Mouse (Mus musculus) liver, adult (tissue): ENCODE data around the gene Ssc4d.

Source experiments
- GATA4 ChIP-seq: IDR thresholded peaks from 2 replicates; pipeline ENCODE4 v1.6.1; 2014; ENCODE audit warnings: mild to moderate bottlenecking, low read length; ENCODE audit not compliant: insufficient replicate concordance

The Ssc4d gene

DNA sequence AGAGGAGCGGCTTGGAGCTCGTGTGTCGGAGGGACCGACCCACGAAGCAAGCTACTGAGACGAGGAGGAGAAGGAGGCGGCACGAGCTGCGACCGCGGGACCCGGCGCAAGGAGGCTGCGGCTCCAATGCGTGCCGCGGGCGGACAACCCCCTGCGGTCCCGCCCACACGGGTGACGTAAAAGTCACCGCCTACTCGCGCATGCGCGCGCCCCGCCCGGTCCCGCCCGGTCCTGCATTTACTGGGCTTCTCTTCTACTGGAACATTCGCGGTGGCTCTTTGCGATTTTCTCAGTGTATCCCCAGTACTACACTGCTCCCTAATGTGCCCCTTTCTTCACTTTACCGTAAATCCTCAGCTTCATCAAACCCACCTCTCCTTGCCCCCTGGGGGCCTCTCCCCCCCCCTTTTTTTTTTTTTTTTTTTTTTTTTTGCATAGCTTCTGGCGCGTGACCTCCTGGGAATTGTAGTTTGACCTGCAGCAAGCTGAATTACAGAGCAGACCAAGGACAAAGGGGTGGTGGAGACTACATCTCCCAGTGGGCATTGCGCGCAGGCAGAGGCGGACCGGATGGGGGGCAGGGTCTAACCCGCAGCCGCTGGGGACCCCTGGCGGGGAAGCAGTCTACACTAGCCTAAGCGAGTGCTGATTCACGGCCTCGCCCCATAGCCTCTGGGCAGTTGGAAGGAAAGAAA is 39.7 kb downstream of the Ssc4d start, which contains the start of gene Ywhag:
Gene Ywhag (minus strand): TSS at position 136 of the 695 bp plus-strand sequence.
- TF ChIP-seq GATA4, result peak; percentile 13; the same call in 1 of the 2 replicates

DNA sequence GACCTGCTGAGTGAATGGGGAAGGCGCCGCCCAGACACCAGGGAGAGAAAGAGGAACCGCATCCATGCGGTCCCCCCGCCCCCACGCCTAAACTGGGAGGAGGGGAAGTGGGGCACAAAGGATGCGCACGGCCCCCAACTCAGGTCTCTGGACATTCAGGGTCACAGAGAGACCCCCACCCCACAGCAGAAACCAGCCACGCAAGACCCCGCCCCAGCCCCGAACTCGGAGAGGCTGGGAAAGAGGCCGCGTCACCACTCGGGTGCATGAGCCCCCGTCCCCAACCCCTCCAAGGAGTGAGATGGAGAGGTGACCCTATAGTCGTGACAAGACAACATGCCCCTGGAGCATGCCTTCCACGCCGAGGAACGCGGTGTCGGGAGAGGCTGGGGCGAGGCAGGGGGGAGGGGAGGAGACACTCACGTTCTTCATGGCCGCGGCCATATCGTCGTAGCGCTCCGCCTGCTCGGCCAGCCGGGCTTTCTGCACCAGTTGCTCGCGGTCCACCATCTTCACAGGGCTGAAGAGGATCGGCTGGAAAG is 40.4 kb downstream of the Ssc4d start:
- TF ChIP-seq GATA4, result no peak; the same call in 1 of the 2 replicates

DNA sequence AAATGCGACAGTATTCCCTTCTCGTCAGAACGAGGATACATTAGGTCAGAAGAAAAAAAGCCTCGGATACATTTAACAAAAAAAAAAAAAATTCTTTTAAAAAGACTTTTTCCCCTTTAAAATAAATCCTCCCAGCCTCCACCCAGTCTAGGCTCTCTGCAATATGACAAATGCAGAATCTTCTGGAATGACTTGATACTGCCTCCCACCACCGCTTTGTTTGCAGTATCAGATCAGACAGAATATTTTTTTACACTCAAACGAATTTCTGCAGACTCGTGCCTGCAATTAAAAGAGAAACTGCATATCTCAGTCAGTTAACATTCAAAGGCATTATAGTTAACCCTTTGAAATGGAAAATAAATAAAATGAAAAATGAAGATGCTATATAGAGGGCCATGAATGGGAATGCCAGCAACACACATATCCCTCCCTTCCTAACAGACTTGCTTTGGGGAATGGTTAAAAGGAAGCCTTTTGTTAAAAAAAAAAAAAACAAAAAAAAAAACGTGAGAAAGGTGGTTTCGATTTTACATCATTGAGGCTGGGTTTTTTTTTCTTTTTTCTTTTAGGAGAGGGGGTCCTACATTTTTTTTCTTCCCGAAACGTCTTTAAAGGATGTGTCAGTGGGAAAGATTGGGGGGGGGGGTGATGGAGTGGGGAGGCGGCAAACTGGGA is 41.0 kb downstream of the Ssc4d start:
- no peak for TF ChIP-seq GATA4

DNA sequence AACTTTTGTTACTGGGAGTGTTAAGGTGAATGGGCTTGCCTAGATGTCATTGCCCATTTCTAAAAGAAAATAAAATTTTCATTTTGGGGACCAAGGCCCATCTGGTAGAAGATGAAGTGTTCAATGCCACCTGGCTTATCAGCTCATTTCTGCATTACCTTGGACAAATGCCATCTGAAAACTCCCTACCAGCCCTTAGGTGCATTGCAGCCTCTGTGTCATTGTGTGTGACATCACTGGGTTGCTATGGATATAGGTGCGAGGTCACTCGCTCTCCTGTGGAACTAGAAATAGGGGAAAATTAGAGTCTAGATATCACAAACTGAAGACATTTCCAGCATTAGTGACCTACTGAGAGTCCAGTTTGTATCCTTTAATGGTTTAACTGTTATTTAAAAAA is 42.0 kb downstream of the Ssc4d start:
- TF ChIP-seq GATA4, result no peak

DNA sequence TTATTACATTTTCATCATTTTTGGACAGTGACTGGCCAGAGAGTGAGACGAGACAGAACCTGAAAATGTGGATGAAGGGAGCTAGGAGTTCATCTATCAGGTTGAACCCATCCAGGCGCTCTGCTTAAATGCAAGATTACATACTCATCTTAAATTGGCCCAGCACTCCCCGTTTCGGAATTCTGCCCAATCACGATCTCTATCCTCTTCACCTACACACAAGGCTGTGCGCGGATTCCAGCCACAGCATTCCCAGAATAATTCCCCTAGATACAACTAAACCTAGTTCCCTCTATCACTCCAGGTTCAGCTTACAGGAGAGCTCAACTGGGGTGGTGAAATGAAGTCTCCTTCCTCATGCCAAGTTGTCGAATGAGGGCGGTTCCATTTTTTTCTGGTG is 42.8 kb downstream of the Ssc4d start:
- no peak for TF ChIP-seq GATA4

DNA sequence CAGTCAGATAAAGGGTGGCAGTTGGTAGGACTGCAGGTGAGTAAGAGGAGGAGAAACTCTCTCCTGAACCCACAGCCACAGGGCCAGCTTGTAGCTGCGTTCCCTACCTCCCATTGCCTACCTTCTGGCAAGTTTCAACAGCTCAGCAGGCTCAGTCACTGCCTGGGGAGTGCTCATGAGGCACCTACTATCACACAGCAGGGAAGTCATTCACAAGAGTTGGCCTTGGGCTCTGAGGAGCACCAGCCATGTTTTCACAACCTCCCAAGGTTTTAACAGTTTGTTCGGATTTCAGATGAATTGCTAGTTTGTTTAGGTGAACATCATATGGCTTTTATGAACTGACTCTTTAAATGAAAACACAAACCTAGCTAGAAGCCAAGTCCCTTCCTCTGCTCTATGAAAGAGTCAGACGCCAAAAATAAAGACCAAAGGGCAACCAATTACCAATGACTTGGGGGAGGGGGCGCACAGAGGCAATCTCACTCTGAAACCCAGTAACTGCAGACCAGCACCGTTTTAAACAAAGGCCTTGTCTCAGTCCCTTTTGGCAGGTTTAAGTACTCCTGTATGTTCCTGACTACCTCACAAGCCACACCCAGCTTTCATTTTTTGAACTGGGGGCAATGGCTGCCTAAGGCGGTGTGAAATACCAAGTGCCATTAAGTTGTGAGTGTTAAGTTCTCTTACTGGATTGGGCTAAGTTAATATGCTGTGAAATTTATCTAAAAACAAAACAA is 44.5 kb downstream of the Ssc4d start:
- no peak for TF ChIP-seq GATA4

DNA sequence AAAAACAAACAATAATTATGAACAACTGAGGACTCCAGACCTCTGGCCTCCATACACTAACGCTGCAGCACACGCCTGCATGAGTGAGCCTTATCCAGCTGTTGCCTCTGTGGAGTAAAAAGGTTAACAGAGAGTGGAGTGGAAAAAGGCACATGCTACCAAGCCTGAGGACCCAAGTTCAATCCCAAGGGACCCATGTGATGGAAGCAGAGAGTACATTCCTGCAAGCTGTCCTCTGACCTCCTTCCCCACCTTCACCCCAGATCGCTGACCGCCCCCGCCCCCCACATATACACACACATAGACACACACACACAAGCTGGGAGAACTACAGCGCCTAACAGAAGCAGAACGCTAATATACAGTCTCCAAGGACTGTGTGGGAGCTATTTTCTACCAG is 50.4 kb downstream of the Ssc4d start:
- no peak for TF ChIP-seq GATA4

DNA sequence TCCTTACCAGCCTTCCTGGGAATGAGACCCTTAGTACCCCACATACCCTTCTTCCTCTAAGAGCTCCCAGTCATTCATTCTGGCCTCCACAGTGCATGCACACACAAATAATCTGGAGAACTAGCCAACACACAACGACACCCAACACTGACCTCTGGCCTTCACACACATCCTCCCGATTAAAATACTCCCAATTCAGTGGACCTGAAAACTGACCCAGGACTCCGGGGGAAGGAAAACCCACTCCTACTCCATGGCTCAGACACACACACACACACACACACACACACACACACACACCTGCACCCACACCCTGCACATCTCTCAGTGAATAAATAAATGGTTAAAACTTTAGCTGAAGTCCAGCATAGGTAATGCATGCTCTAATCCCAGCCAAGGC is 54.4 kb downstream of the Ssc4d start:
- no peak for TF ChIP-seq GATA4

DNA sequence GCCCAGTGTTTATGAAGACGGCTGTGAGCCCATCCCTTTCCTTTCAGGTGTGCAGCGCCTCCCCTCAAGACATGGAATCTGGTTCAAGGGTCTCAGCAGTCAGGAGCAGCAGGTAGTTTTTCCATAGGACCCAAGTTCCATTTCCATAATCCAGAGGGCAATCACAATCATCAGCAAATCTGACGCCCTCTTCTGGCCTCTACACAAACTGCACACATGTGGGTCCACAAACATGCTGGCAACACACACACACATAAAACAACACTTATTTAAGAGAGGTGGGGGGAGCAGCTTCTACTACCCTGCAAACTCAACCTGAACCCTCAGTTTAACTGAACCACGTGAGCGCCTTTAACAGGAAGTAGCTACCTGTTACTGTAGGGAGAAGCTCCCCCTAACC is 55.7 kb downstream of the Ssc4d start:
- TF ChIP-seq GATA4, result no peak

DNA sequence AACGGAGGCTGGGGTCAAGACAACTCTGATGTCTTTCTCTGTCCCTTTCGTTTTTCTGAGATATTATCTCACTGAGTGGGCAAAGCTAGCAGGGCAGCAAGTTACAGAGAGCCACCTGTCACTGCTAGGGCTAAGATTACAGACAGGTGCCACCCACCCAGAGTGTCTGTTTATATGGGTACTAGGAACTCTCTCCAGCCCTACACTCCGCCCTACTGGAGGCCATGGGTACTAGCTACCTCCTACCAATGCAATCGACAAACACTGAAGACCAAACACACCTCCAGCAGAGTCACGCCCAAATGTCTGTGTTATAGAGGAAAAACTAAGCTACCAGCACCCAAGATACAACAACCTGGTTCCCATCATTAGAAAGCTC is 56.3 kb downstream of the Ssc4d start:
- TF ChIP-seq GATA4, result no peak

DNA sequence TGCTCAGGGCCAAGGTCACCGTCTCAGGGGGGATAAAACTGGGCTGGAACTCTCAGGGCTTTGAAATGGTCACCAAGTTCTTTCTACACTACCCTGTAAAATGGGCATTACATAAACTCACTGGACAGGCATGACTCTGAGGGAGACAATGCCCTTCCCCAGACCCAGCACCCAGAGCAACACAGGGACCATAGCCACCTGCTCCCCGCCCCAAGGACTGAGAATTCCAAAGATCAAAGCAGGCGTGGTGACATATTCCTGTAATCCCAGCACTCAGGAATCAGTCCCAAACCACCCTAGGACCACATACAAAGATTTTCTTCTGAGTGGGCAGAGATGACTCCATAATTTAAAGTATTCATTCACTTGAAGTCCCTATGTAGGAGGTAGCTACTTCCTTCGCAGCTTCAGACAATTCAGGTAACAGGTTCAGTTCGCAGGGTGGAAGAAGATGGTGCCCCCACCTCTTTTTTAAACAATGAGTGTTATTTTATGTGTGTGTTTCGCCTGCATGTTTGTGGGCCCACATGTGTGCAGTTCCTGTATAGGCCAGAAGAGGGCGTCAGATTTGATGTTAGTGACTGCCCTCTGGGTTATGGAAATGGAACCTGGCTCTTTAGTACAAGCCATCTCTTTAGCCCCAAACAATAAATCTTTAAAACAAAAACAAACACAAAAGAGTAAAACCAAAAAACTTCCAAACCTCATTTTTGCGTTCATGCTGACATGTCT is 56.8 kb downstream of the Ssc4d start:
- no peak for TF ChIP-seq GATA4

DNA sequence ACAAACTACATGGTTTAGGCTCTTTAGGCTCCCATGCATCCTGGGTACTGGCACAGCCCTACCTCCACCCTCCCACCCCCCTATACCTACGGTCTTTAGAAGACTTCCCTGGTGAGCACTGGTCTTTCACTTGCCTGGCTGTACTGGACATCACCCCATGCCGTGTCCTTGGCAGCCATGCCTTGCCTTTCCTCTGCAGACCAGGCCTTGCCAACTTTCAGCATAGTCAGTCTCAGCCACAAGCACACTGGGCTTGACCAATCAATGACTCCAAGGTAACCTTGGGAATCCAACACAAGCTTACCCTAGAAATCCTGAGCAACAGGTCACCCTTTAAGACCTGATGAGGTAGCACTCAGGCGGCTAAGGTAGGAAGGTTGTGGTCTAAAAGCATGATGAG is 57.7 kb downstream of the Ssc4d start:
- no peak for TF ChIP-seq GATA4

DNA sequence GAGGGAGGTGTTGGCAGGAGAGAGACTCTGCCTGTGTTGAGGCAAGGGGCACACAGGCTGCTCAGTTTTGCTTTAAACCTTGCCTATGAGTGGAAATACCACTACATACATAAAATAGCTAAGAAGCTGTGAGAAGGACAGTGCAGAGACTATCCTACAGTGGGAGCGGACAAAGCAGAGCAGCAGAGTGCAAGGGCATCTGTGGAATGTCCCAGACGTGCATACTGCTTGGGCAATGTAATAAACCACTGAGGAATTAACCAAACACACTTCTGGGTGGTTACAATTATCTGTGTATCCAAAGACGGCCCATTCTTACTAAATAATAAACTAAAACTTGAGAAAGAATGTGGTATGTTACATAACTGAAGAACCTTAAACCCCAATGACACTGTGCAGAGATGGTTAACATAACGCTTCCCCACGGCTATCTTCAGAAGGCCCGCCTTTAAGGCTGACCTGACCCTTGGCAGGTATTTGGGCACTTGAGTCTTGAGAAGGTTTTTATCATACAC is 58.2 kb downstream of the Ssc4d start:
- TF ChIP-seq GATA4, result no peak

DNA sequence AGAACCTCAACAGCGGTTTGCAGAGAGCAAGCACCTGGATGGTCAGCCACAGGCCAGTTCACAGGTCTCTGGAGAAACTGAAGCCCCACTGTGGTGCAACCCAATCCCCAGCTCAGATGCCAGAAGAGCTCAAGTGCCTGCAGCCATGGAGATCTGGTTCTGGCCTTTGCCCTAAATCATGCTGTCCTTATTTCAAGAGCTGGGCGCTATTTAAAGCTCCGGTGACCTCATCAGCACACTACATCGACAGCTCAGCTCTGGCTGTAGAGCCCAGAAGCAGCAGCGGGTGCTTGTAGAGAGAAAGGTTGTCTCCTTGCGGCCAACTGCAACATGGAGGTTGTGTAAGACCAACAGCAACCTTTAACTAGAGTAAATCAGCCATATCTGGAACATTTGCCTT is 60.2 kb downstream of the Ssc4d start:
- no peak for TF ChIP-seq GATA4

DNA sequence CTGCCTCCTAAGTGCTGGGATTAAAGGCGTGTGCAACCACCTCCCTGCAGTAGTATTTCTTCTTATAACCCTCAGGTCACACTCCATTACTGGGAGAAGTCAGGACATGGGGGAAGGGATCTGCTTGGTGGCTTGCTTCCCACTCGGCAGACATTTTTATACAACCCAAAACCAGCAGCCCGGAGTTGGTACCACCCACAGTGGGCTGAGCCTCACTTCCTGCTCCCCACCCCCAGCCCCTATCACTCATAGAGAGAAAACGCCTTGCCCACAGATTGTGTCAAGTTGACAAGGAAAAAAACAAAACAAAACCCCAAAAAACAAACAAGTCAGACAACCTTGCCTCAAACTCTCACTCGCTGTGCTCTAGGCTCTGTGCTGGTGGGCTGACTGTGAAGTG is 61.1 kb downstream of the Ssc4d start:
- TF ChIP-seq GATA4, result no peak
